Mouse (Mus musculus) induced T-regulatory cell, adult 2 months (primary cell): ENCODE results near the gene Mt1.
"Not testable (repeated sequence)": the region's sequence is repeated elsewhere in the genome, so short reads cannot be mapped to it uniquely, and the experiment has no call there.

Source experiments
- DNase-seq: peaks from one replicate; pipeline ENCODE4 v3.0.0-alpha.2; 2012; ENCODE audit warnings: low read depth

Gene Mt1

DNA sequence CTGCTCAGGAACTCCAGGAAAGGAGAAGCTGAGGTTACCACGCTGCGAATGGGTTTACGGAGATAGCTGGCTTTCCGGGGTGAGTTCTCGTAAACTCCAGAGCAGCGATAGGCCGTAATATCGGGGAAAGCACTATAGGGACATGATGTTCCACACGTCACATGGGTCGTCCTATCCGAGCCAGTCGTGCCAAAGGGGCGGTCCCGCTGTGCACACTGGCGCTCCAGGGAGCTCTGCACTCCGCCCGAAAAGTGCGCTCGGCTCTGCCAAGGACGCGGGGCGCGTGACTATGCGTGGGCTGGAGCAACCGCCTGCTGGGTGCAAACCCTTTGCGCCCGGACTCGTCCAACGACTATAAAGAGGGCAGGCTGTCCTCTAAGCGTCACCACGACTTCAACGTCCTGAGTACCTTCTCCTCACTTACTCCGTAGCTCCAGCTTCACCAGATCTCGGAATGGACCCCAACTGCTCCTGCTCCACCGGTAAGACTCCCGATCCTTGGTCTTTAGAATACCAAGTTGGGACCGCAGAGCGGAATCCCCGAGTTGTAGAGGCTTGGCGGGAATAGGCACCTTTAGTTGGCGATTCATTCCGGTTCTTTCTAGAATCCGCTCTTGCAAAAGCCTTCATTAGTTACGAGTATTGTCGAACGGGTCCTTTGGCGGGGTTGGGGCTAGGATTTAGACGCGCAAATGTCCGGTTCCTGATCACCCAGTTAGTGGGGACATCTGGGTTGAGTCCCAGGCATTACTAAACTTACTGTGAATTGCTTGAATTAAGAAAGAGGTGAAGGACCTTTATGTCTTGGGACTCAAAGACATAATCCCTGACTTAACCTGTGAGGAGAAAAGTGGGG lies at the start of gene Mt1:
TSS of gene Mt1 (plus strand) at position 226 of the 856 bp plus-strand sequence.
- peak; percentile 88 for DNase-seq

DNA sequence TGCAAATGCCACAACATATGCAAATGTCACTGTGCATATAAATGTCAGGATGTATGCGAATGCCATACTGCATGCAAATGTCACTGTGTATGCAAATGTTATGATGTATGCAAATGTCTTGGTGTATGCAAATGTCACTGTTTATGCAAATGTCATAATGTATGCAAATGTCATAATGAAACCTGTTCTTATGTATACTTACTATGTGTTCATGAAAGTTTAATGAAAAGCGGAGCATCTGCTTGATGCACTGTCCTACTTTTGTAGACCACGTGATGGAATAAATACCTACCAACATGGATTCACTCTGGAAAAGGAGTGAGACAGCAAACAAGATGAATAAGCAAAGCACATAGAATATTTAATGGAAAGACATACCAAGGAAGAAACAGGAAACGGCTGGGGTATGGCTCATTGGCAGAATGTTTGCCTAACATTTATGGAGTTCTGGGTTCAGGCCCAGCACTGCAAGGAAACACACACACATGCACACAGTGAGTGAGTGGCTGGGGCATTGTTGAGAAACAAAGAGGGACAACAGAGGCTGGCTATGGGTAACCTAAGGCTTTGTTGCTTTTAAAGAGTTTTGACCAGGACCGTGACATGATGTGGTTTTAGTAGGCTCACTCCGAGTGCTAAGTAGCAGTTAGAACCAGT lies 49.6 kb upstream of the Mt1 start:
- no peak for DNase-seq

DNA sequence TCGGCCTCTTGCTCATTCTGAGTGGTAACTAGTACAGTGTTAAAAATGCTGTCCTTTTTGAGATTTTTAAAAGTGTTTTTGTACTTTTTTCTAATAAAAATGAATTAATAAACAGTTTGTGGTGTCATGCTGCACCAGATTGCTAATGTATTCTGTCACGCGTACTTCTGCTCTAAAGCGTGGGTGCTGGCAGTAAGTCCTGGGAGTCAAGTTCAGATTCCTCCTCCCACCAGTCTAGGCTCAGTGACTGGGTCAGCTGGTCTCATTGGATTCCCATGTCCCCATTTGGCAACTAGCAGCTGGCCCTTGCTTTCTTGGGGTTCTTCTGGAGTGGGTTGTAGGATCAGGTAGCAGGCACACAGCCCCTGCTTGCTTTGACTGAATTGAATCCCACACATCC lies 48.8 kb upstream of the Mt1 start:
- DNase-seq: no peak

DNA sequence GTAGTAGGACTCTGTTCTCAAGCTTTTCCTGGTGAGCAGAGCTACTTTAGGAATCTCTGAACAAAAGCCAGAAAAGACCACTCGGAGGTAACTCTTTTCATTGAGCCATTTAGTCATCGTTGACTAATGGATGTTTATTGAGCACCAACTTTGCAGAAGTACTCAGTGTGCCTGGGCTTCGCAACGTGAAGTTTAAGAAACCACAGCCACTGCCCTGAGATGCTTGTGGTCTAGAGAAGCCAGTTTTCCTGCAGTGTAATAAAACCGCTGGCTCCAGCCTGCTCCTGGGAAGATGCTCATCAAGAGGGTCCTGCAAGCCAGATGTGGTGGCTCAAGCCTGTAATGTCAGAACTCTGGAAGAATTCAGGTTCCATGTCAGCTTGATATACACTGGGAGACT lies 46.8 kb upstream of the Mt1 start:
- no peak for DNase-seq

DNA sequence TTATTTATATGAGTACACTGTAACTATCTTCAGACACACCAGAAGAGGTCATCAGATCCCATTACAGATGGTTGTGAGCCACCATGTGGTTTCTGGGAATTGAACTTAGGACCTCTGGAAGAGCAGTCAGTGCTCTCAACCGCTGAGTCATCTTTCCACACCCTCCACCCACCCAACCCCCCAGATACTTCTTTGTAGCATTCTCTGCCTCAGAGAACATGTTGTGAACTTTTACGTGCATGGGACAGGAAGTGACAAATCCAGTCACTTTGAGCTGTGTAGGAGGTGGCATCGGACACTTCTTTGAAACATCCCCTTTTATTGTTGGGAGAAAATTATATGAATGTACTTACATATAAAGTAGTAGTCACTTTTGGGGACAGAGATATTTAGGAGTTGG lies 44.3 kb upstream of the Mt1 start:
- not testable (repeated sequence) for DNase-seq

DNA sequence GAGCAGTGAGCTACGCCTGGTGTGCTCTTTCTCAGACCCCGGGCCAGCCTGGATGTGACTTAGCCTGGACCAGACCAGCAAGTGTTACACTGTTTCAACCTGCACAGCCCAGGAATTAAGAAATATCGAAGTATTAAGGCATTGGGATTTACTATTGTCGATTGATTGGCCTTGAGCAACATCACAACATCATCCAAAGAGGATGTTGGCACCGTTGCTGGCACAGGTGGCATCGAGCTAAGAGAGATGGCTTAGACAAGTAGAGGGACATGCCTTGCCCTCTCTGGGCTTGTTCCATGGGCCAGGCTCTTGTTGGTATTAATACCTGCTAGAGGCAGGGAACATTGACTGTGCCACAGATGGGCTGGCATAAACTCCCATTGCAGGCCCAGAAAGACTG lies 43.3 kb upstream of the Mt1 start:
- no peak for DNase-seq

DNA sequence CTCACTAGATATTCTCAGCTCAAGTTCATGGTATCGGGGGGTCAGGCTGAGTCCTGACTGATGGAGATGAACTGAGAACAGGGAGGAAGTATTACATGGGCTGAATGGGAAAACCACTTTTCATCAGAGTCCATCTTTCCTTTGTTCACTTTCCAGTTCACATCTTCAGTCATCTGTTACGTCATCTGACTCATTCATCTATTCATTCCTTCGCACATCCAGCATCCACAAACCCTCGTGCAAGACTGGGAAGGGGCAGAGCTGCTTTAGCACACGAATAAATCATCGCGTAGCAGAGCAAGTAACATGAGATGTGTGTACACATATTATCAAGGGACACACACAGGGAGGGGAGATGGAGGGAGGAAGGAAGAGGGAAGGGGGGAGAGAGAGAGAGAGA lies 42.7 kb upstream of the Mt1 start:
- no peak for DNase-seq

DNA sequence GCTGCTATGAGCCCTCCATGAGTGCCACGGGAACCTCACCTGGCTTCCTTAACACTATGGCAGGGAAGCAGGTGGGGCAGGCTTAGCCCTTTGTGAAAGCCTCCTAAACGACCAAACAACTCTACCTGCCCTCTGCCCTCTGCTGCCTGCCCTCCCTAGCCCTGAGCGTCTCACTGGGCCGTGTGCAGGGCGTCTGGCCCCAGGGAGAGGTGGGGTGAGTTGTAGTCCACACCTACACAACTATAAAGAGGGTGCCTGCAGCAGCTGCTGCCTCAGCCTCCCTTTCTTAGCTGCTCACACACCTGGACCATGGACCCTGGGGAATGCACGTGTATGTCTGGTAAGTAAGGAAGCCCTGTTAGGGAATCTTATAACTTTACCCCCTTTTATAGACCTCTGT lies 41.9 kb upstream of the Mt1 start, which contains the start of gene Mt4:
TSS of gene Mt4 (plus strand) at position 265 of the 400 bp plus-strand sequence.
- no peak for DNase-seq

DNA sequence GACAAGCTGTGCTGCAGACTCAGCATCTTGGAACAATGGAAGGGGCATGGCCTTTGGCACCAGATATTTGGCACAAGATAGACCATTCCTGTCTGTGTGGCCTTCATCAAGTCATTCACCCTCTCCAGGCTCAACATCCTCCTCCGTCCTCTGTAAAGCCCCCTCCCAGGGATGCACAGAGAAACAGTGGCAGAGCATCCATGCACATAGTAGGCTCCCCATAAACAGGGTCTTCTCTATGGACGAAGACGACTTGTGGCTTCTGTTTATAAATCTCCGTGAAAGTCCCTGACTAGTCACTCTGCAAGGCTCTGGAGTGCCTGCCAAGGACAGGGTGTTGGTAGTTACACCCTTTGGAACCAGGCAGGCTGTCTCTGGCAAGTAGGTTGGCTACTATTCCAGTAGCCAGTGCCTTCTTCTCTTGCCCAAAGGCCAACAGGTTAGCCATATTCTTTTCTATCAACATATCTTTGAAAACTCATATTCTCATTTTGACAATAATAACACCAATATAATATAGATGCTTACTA lies 38.6 kb upstream of the Mt1 start:
- no peak for DNase-seq

DNA sequence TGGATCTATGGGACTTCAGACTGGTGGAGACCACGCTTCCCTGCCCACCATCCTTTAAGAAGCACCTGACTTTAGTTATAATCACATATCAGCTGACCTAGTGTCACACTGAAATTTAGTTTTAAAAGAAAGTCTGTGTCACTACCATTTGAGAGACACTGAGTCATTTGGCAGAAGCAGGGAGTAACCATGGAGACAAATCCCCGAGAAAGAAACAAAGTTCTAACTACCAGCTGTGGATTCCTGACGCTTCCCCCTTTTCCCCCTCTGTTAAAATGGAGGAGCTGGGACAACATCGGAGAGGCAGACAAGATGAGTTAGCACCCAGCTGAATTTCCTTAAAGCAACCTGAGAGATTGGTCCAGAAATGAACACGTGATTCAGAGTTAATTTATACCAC lies 30.6 kb upstream of the Mt1 start:
- no peak for DNase-seq

DNA sequence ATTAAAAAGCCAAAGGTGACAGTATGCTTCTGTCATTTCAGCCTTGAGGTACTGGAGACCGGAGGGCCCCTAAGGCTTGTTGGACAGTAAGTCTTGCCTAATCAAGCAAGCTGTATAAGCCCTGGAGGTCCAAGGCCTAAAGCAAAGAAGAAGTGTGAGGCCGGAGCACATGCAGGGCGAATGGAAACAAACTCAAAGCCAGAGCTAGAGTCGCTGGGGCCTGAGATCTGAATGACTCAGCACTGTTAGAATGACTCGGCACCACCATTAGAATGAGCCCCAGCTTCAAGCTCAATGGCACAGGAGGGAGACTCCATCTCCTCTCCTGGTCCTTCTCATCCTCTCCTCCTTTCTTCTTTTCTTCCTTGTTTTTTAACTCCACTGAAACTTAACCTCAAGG lies 28.0 kb upstream of the Mt1 start:
- no peak for DNase-seq

DNA sequence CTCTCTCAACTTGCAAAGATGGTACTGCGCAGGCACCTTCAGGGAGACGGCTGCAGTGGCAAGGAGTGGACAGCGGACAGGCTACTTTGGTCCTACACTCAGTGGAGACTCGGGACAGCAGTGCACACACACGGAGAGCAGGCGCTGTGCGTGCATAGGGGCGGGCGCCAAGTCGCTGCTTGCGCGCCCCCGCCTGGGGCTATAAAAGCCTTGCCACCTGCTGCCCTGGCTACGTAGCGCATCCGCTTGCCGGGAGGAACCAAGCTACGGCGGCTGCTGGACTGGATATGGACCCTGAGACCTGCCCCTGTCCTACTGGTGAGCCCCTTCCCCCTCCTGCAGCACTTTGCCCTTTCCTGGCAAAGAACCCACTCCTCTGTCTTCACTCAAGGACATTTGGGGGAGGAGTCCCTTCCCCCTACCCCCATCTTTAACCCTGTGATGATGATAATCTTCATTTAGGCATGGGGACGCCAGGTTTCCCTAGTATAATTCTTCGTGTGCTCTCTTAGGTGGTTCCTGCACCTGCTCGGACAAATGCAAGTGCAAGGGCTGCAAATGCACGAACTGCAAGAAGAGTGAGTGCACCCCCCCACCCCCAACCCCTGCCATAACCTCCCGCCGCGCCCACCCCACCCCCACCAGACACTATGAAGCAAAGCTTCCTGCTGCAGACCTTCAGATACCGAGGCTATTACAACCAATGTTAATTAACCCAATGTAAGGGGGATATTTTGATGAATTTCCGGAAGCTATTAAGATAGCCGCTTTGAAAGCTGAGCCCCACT lies 26.2 kb upstream of the Mt1 start, which contains the start of gene Mt3:
TSS of gene Mt3 (plus strand) at position 95 of the 788 bp plus-strand sequence.
- DNase-seq: peak; percentile 47

DNA sequence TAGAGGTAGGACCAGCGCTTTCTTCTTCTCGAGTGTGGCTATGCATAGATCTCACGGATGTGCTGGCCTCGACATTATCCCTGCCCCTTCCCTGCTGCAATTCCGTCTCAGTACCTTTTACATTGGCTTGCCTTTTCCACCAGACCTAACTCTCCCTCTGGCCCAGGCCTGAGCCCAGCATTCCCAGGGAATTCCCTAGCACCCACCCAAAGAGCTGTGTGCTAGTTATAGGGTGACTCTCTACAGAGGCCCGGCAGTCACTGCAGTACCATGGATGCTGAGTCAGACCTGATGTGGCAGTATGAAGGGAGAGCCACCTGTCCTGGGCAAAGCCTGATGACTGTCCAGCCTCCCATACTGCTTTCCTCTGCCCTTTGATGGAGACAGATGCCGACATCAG lies 25.4 kb upstream of the Mt1 start:
- no peak for DNase-seq

DNA sequence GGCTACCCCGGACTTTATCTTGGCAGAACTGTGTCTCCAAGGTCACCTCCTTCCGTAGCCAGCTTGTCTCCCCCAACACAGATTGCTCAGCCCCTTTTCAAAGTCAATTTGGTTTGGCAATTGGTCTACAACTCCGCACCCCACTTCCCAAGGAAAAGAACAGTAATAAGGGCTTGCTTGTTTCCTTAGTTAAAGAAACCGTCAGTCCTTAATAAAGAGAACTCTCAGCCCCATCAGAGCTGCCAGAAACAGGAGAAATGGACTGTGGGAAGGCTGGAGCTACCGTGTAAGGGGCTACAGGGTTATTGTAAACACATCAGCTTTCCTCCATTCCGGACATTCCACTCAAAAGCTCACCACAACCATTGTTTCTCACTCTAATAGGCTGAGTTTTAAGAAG lies 24.3 kb upstream of the Mt1 start:
- no peak for DNase-seq

DNA sequence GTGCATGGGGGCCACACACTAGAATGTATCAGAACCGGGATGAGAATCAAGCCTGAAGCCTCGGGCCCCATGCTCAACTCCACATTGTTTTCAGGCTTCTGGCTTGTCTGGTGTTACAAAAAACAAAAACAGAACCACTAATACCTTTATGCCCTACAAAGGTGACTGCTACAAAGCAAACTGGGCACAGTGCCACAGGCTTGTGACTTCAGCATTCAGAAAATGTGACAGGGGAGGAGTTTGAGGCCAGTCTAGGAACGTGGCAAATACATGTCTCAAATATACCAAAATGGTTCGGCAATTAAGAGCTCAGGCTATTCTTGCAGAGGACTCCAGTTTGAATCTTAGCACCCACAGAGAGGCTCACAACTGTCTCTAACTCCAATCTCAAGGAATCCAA lies 22.8 kb upstream of the Mt1 start:
- DNase-seq: no peak

DNA sequence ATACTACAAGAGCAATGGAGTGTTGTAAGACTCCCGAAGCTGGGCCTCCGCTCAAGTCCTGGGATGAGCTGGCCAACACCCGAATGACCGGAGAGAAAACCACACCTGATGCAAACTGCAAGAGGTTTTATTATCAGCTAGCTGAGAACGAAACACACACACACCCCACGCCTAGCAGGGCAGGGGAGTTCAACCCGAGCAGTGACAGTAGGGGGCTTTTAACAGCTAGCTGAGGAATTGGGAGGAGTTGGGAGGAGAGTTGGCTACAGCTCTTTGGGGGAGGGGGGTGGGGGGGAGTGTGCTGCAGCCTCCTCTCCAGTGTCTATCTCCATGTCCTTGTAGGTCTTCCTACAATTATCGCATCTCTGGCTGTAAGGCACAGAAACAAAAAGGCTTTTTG lies 13.1 kb upstream of the Mt1 start:
- not testable (repeated sequence) for DNase-seq

DNA sequence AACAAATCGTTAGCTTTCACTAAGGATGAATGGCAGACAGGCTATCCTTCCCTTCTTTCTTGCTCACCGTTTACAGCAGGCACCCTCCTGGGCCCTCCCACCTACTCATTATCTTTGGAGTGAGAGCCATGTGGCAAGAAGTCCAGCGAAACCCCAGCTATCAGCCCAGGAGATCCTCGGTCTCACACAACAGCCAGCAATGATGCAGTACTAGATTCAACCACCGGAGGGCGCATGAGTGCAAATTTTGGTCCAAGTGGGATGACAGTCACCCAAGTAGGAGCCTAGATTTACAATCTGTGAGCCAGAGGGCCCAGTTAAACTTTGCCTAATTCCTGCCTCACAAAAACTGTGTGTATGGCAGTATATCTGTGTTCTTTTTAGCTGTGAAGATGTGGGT lies 11.6 kb upstream of the Mt1 start:
- peak; percentile 89 for DNase-seq

DNA sequence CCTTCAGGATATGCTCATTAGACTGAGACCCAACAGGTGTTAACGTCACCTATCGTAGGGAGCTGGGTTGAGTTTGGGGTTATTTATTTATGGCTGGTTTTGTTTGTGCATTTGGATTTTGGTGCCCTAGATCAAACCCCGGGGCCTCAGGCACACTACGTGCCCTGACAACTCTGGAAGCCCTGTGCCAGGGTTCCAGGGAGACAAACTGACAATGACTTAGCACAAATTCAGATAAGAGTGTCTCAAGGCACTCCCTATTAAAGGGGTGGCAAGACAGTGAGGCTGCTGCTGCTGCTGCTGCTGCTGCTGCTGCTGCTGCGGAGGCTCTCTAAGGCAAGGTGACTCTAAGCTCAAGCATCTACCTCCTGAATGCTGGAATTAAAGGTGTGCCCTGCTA lies 9.3 kb upstream of the Mt1 start:
- no peak for DNase-seq

DNA sequence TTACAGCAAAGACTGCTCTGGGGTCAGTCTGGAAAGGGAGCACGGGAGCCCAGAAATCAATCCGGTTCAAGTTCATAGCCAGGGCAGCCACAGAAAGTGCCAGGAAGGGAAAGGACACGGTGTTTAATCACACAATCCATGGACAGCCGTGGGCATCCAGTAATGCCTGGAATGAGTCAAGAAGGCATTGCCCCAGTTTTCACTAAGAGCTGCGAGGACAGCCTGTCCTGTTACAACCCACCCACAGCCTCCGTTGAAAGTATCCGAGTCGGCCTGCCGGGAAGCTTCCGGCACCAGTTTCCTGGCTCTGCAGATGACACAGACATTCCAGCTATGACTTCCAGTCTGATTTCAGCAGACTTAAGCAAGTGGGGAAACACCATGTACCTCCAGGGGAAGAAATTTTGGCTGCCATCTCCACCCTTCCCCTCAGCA lies 7.5 kb upstream of the Mt1 start:
- no peak for DNase-seq

DNA sequence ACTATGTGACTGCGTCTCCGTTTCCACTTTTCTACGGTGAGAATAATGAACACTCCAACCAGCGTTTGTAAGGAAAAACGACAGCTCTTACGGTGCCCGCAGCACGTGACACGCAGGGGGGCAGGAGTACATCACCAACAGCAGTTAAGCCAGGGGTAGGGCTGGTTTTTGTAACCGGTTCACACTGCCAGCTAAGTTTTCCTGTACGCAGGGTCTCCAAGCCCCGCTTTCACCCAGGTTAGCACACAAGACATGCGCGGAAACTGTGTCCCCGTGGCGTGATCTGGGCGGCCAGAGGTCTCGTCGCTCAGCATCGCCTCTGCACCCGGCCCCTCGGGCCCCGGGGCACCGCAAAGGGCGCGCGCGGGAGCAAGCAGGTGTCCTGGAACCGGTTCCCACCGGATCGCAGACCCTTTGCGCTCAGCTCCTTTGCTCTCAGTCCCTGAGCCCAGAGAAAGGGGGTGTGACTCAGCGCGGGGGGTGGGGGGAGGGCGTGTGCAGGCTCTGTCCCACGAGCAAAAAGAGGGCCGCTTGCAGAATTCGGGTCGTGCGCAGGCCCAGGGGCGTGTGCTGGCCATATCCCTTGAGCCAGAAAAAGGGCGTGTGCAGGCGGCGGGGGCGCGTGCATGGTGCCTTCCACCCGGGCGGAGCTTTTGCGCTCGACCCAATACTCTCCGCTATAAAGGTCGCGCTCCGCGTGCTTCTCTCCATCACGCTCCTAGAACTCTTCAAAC lies 6.6 kb upstream of the Mt1 start, which contains the start of gene Mt2:
TSS of gene Mt2 (plus strand) at position 590 of the 734 bp plus-strand sequence.
- DNase-seq: peak; percentile 57
